In genomic region chr12:82698886-82699527, GRCm38 (mm10) we compare ENCODE assay signal across 27 mouse cellular contexts.
DNase-seq lines count a peak whose midpoint lies in the region; ATAC-seq and TF ChIP-seq lines count a peak whose summit lies in the region.
"Had no signal": no experiment of that assay in that cellular context is flagged by ENCODE, and none has a peak within 500 bp of the region (broad histone marks: within the 10 kb centered on the region; RNA-seq: fewer than 3 reads in every experiment).

No protein-coding gene starts in this region.

- no peak overlapping the region for H3K4me3 ChIP-seq in lung, embryonic 14.5 days (ENCODE audit: low read depth, low read length)
- no peak overlapping the region for H3K4me3 ChIP-seq in intestine, postnatal 0 days (ENCODE audit: low read depth, low read length)
- H3K4me3 ChIP-seq: embryonic facial prominence, embryonic 12.5 days; heart, embryonic 10.5 days; hindbrain, embryonic 13.5 days; kidney, embryonic 15.5 days; limb, embryonic 10.5 days; limb, embryonic 15.5 days; liver, embryonic 13.5 days had no signal

- TF ChIP-seq CTCF in lung, embryonic 14.5 days (IDR thresholded peaks at IDR 0.05; ENCODE audit: low read depth) = no peak
- TF ChIP-seq CTCF in intestine, postnatal 0 days (IDR thresholded peaks at IDR 0.05; ENCODE audit: low read depth) = no peak

- H3K9me3 ChIP-seq in lung, embryonic 14.5 days (ENCODE audit: low read depth, low read length) = no peaks in the 10 kb centered on the region
- no peaks in the 10 kb centered on the region for H3K9me3 ChIP-seq in intestine, postnatal 0 days (ENCODE audit: control insufficient read depth)
- H3K9me3 ChIP-seq: embryonic facial prominence, embryonic 12.5 days; heart, embryonic 10.5 days; hindbrain, embryonic 13.5 days; kidney, embryonic 15.5 days; limb, embryonic 10.5 days; limb, embryonic 15.5 days; liver, embryonic 13.5 days had no signal

- 56% methylated on average over 12 of the region's 12 CpGs for WGBS in lung, embryonic 14.5 days
- WGBS in intestine, postnatal 0 days = 60% methylated on average over 12 of the region's 12 CpGs

- H3K27me3 ChIP-seq in lung, embryonic 14.5 days (ENCODE audit: insufficient read depth, low read length) = no peaks in the 10 kb centered on the region
- H3K27me3 ChIP-seq in intestine, postnatal 0 days (replicated peaks; ENCODE audit: control insufficient read depth, insufficient read depth, low read length) = no peaks in the 10 kb centered on the region
- H3K27me3 ChIP-seq: CH12.LX; embryonic facial prominence, embryonic 12.5 days; hindbrain, embryonic 13.5 days; kidney, embryonic 15.5 days; limb, embryonic 15.5 days; liver, embryonic 13.5 days had no signal

- no peak for ATAC-seq in lung, embryonic 14.5 days (ENCODE audit: insufficient read depth)
- no peak for ATAC-seq in intestine, postnatal 0 days
- ATAC-seq: forebrain, embryonic 14.5 days; inflammation-experienced regulatory T-cells, adult 6 months; midbrain, embryonic 16.5 days had no signal

- no peaks in the 10 kb centered on the region for H3K36me3 ChIP-seq in lung, embryonic 14.5 days (ENCODE audit: insufficient read depth)
- no peaks in the 10 kb centered on the region for H3K36me3 ChIP-seq in intestine, postnatal 0 days (ENCODE audit: control insufficient read depth, insufficient read depth)
- H3K36me3 ChIP-seq: embryonic facial prominence, embryonic 12.5 days; heart, embryonic 10.5 days; hindbrain, embryonic 13.5 days; kidney, embryonic 15.5 days; limb, embryonic 10.5 days; limb, embryonic 15.5 days; liver, embryonic 13.5 days had no signal

- H3K27ac ChIP-seq in lung, embryonic 14.5 days (ENCODE audit: low read depth) = no peak overlapping the region
- H3K27ac ChIP-seq in intestine, postnatal 0 days (ENCODE audit: low read depth, low read length) = no peak overlapping the region
- H3K27ac ChIP-seq: embryonic facial prominence, embryonic 12.5 days; heart, embryonic 10.5 days; hindbrain, embryonic 13.5 days; kidney, embryonic 15.5 days; limb, embryonic 10.5 days; limb, embryonic 15.5 days; liver, embryonic 13.5 days had no signal

- no peaks in the 10 kb centered on the region for H3K4me1 ChIP-seq in lung, embryonic 14.5 days (ENCODE audit: insufficient read depth)
- H3K4me1 ChIP-seq in intestine, postnatal 0 days (replicated peaks; ENCODE audit: control insufficient read depth, insufficient read depth, low read length) = no peaks in the 10 kb centered on the region
- H3K4me1 ChIP-seq: hindbrain, embryonic 13.5 days had no signal

- no peak overlapping the region for H3K4me2 ChIP-seq in lung, embryonic 14.5 days
- H3K4me2 ChIP-seq in intestine, postnatal 0 days (replicated peaks; ENCODE audit: low read depth) = no peak overlapping the region
- H3K4me2 ChIP-seq: embryonic facial prominence, embryonic 12.5 days; hindbrain, embryonic 13.5 days; kidney, embryonic 15.5 days; limb, embryonic 15.5 days; liver, embryonic 13.5 days; midbrain, embryonic 11.5 days had no signal

- DNase-seq in cerebellum, postnatal 10 days = peak; percentile 47 to 60
- no peak for DNase-seq in cerebellum, adult 9-10 months
- peak; percentile 80 for DNase-seq in heart, adult 11 months
- DNase-seq in heart, adult 8-10 months (ENCODE audit: low spot score) = no peak
- DNase-seq in lung, embryonic 14.5 days = peak; percentile 22
- DNase-seq in lung, postnatal 4 days = no peak
- DNase-seq in skeletal muscle tissue, adult 2 months (ENCODE audit: low read depth, low spot score) = peak; percentile 5
- DNase-seq: adrenal gland, adult 8-10 months; cerebellum, adult 11-12 months; gastrocnemius, postnatal 10 days; heart, postnatal 4 days; kidney, adult 18-20 months; kidney, postnatal 36 days; liver, embryonic 13.5 days; lung, adult 18-20 months had no signal

- no peak overlapping the region for H3K9ac ChIP-seq in lung, embryonic 14.5 days
- H3K9ac ChIP-seq in intestine, postnatal 0 days (ENCODE audit: low read depth, low read length) = no peak overlapping the region
- H3K9ac ChIP-seq: embryonic facial prominence, embryonic 12.5 days; hindbrain, embryonic 13.5 days; kidney, embryonic 15.5 days; limb, embryonic 15.5 days; liver, embryonic 13.5 days had no signal

Comparison
In these comparisons a context has a peak if more than half of its experiments do, and no peak if none do; other contexts are left out.
1. DNase-seq: peak in cerebellum, postnatal 10 days (2 of 2), heart, adult 11 months (single experiment), lung, embryonic 14.5 days (single experiment) and skeletal muscle tissue, adult 2 months (single experiment); none in cerebellum, adult 9-10 months (single experiment), heart, adult 8-10 months (single experiment) and lung, postnatal 4 days (0 of 2).